Comparison of ENCODE assay signal across 12 mouse cellular contexts in genomic region chr3:120472687-120473644, GRCm38 (mm10).
A peak's percentile ranks its signal among the peaks of the same experiment; 100 is the strongest.
DNase-seq lines count a peak whose midpoint lies in the region; ATAC-seq lines count a peak whose summit lies in the region.
"Had no signal": no experiment of that assay in that cellular context is flagged by ENCODE, and none has a peak within 500 bp of the region (broad histone marks: within the 10 kb centered on the region; RNA-seq: fewer than 3 reads in every experiment).

No protein-coding gene starts in this region.

- no peaks in the 10 kb centered on the region for H3K36me3 ChIP-seq in heart, embryonic 13.5 days
- H3K36me3 ChIP-seq in heart, embryonic 10.5 days = no peaks in the 10 kb centered on the region
- no peaks in the 10 kb centered on the region for H3K36me3 ChIP-seq in hindbrain, embryonic 14.5 days (replicated peaks; ENCODE audit: control insufficient read depth, insufficient read depth)
- no peaks in the 10 kb centered on the region for H3K36me3 ChIP-seq in stomach, embryonic 15.5 days
- H3K36me3 ChIP-seq: limb, embryonic 10.5 days had no signal

- H3K4me3 ChIP-seq in heart, embryonic 13.5 days = no peak overlapping the region
- no peak overlapping the region for H3K4me3 ChIP-seq in heart, embryonic 10.5 days
- H3K4me3 ChIP-seq in hindbrain, embryonic 14.5 days (replicated peaks; ENCODE audit: low read length) = no peak overlapping the region
- H3K4me3 ChIP-seq in stomach, embryonic 15.5 days (replicated peaks) = no peak overlapping the region
- H3K4me3 ChIP-seq: gastrocnemius, adult 2 months; limb, embryonic 10.5 days; myocyte had no signal

- H3K9ac ChIP-seq in heart, embryonic 13.5 days = no peak overlapping the region
- H3K9ac ChIP-seq in hindbrain, embryonic 14.5 days = peak overlapping the region; percentile 7
- no peak overlapping the region for H3K9ac ChIP-seq in stomach, embryonic 15.5 days

- H3K9me3 ChIP-seq in heart, embryonic 13.5 days = no peaks in the 10 kb centered on the region
- no peaks in the 10 kb centered on the region for H3K9me3 ChIP-seq in heart, embryonic 10.5 days
- H3K9me3 ChIP-seq in hindbrain, embryonic 14.5 days (ENCODE audit: control insufficient read depth, low read length) = no peaks in the 10 kb centered on the region
- H3K9me3 ChIP-seq in stomach, embryonic 15.5 days = no peaks in the 10 kb centered on the region
- H3K9me3 ChIP-seq: limb, embryonic 10.5 days had no signal

- no peaks in the 10 kb centered on the region for H3K27me3 ChIP-seq in heart, embryonic 13.5 days (replicated peaks)
- no peaks in the 10 kb centered on the region for H3K27me3 ChIP-seq in heart, embryonic 10.5 days (ENCODE audit: insufficient read depth, poor library complexity, severe bottlenecking)
- no peaks in the 10 kb centered on the region for H3K27me3 ChIP-seq in hindbrain, embryonic 14.5 days (ENCODE audit: control insufficient read depth, insufficient read depth, low read length)
- H3K27me3 ChIP-seq in stomach, embryonic 15.5 days (replicated peaks) = no peaks in the 10 kb centered on the region

- WGBS in heart, embryonic 13.5 days = 41% methylated on average over 13 of the region's 13 CpGs
- 60% methylated on average over 13 of the region's 13 CpGs for WGBS in heart, embryonic 10.5 days
- 39% methylated on average over 13 of the region's 13 CpGs for WGBS in hindbrain, embryonic 14.5 days
- 38% methylated on average over 13 of the region's 13 CpGs for WGBS in stomach, embryonic 15.5 days

- H3K4me1 ChIP-seq in heart, embryonic 13.5 days = peaks cover 14% of the 10 kb centered on the region
- 0 out of 2 replicates have a peak, but pooled peaks cover 3% of the 10 kb centered on the region for H3K4me1 ChIP-seq in heart, embryonic 10.5 days
- H3K4me1 ChIP-seq in hindbrain, embryonic 14.5 days (replicated peaks; ENCODE audit: control insufficient read depth, insufficient read depth, low read length) = peaks cover 22% of the 10 kb centered on the region
- no peaks in the 10 kb centered on the region for H3K4me1 ChIP-seq in stomach, embryonic 15.5 days
- H3K4me1 ChIP-seq: limb, embryonic 10.5 days had no signal

- H3K4me2 ChIP-seq in heart, embryonic 13.5 days = peak overlapping the region; percentile 47
- 0 out of 2 replicates have a peak overlapping the region, but pooled peaks have one; percentile 1 for H3K4me2 ChIP-seq in hindbrain, embryonic 14.5 days (replicated peaks)
- H3K4me2 ChIP-seq in stomach, embryonic 15.5 days = no peak overlapping the region

- no peak for ATAC-seq in heart, embryonic 13.5 days (ENCODE audit: extremely low read depth, insufficient number of reproducible peaks, low FRiP score, low TSS enrichment)
- 0 out of 2 replicates have a peak, but pooled peaks have one; percentile 31 for ATAC-seq in hindbrain, embryonic 14.5 days (ENCODE audit: low FRiP score)
- peak; percentile 63 for ATAC-seq in stomach, embryonic 15.5 days (ENCODE audit: insufficient read depth, low FRiP score, low read depth)
- no peak for ATAC-seq in erythroblast, adult 5-6 weeks (replicated peaks; ENCODE audit: low FRiP score, poor library complexity, severe bottlenecking)

- H3K27ac ChIP-seq in heart, embryonic 13.5 days (replicated peaks) = peak overlapping the region; percentile 32; the same call in 1 of the 2 replicates
- no peak overlapping the region for H3K27ac ChIP-seq in heart, embryonic 10.5 days
- peak overlapping the region; percentile 56 for H3K27ac ChIP-seq in hindbrain, embryonic 14.5 days
- no peak overlapping the region for H3K27ac ChIP-seq in stomach, embryonic 15.5 days
- H3K27ac ChIP-seq: gastrocnemius, adult 2 months; limb, embryonic 10.5 days had no signal

- no peak for DNase-seq in heart, embryonic 10.5 days (ENCODE audit: low spot score)
- peak; percentile 1 for DNase-seq in right cerebral cortex, adult 18-20 months
- no peak for DNase-seq in right cerebral cortex, postnatal 14 days
- no peak for DNase-seq in hindbrain, embryonic 14.5 days (ENCODE audit: low spot score)
- DNase-seq in urinary bladder, adult 18-20 months (ENCODE audit: low spot score in 2 of 2) = no peak
- DNase-seq: gastrocnemius, adult 2 months; thymus, postnatal 4 days had no signal

Comparison
In these comparisons a context has a peak if more than half of its experiments do, and no peak if none do; other contexts are left out.
1. H3K27ac ChIP-seq: peak in heart, embryonic 13.5 days (single experiment) and hindbrain, embryonic 14.5 days (single experiment); none in heart, embryonic 10.5 days (single experiment) and stomach, embryonic 15.5 days (single experiment).
2. ATAC-seq: peak in hindbrain, embryonic 14.5 days (single experiment) and stomach, embryonic 15.5 days (single experiment); none in heart, embryonic 13.5 days (single experiment) and erythroblast, adult 5-6 weeks (single experiment).